Comparison of ENCODE assay signal across 22 mouse cellular contexts in genomic region chr2:35981872-35982271, GRCm38 (mm10). TPM values are rescaled to one million over a fixed set of nuclear protein-coding genes. Genes with fewer than 3 reads are reported as not detected.
A peak's percentile ranks its signal among the peaks of the same experiment; 100 is the strongest.
DNase-seq lines count a peak whose midpoint lies in the region; ATAC-seq lines count a peak whose summit lies in the region.
"Had no signal": no experiment of that assay in that cellular context is flagged by ENCODE, and none has a peak within 500 bp of the region (broad histone marks: within the 10 kb centered on the region; RNA-seq: fewer than 3 reads in every experiment).

No protein-coding gene starts in this region.

- intact Hi-C loops in heart, postnatal 10 days (cut with DNase I): loop anchor here (5.0 kb wide), 1 partner anchor 295 kb away; no protein-coding TSS in a partner anchor

- peak; percentile 74 for ATAC-seq in activated CD4-positive, CD25-positive, alpha-beta regulatory T cell, adult 4 months
- ATAC-seq: forebrain, embryonic 14.5 days; hindbrain, embryonic 16.5 days; intestine, postnatal 0 days had no signal

- DNase-seq in thymus, postnatal 0 days (ENCODE audit: low spot score): peak; percentile 47
- no peak for DNase-seq in thymus, postnatal 4 days
- peak; percentile 66 for DNase-seq in naive thymus-derived CD4-positive, alpha-beta T cell, adult 2 months (ENCODE audit: low read depth)
- DNase-seq in adrenal gland, postnatal 14 days: no peak
- DNase-seq in heart, postnatal 10 days: no peak
- no peak for DNase-seq in frontal cortex, postnatal 36 days (ENCODE audit: low spot score in 2 of 2)
- DNase-seq: adrenal gland, adult 8-10 months; cerebellum, adult 8-10 months; cerebellum, postnatal 25 days; embryo, embryonic 11 days; heart, adult 2 months; heart, postnatal 14 days; kidney, postnatal 14 days; liver; lung, adult 2 months; lung, postnatal 10 days; midbrain, embryonic 14.5 days; right cerebral cortex, adult 18-20 months had no signal

RNA-seq across cellular contexts. Expression of gene Ttll11, which starts 2.2 kb away (rescaled TPM):
- 0.23 and 0.56 TPM in 2 replicates for polyA plus RNA-seq in thymus, postnatal 0 days (2015; fragmentation: Nextera tagmentation; extraction: Ambion mirVana)
- polyA plus RNA-seq in activated CD4-positive, CD25-positive, alpha-beta regulatory T cell, adult 4 months (2017; shearing (Covaris generic)): not detected
- total RNA-seq in adrenal gland, postnatal 14 days (2021): 2.6 and 2.7 TPM in 2 replicates
- 1 to 10 TPM; 1.8 to 2.5 TPM for total RNA-seq in heart, postnatal 10 days (2021)

Comparison
In these comparisons a context has a peak if more than half of its experiments do, and no peak if none do; other contexts are left out.
1. DNase-seq: peak in thymus, postnatal 0 days (single experiment) and naive thymus-derived CD4-positive, alpha-beta T cell, adult 2 months (single experiment); none in thymus, postnatal 4 days (single experiment), adrenal gland, postnatal 14 days (single experiment), heart, postnatal 10 days (0 of 2) and frontal cortex, postnatal 36 days (0 of 2).